Mouse (Mus musculus) cerebellum, postnatal 25 days (tissue): ENCODE data around the gene Dhx33.
A peak's percentile ranks its signal among the peaks of the same experiment; 100 is the strongest.

Experiments used
- DNase-seq, 2 experiments: peaks; one replicate each; pipeline ENCODE4 v3.0.0; 2021; ENCODE audit warnings: mixed read lengths in 2 of 2

The Dhx33 gene

GRCm38 (mm10) chr11:70980751-70981510, 23.3 kb downstream of the Dhx33 start:
- DNase-seq, result no peak

- DNase-seq, result no peak
Observed at GRCm38 (mm10) chr11:70980232-70980631, 24.0 kb downstream of the Dhx33 start.

- no peak for DNase-seq
Observed at GRCm38 (mm10) chr11:70977293-70977692, 26.9 kb downstream of the Dhx33 start.

DNA sequence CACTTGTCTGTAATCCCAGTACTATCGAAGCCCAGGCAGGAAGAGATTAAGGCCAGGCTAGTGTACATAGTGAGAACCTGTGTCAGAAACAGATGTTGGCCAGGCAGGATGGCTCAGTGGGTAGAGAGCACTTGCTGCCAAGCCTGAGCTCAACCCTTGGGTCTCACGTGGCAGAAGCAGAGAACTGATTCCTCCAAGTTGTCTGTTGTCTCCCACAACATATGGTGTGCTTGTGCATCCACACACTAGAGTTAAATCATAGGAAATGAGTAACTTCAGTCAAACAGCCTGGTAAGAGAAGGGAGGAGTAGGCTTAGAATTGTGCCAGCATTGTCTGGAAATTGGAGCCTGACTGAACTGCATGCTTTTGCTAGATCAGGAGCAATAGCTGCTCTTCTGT, 29.0 kb downstream of the Dhx33 start:
- no peak for DNase-seq

DNA sequence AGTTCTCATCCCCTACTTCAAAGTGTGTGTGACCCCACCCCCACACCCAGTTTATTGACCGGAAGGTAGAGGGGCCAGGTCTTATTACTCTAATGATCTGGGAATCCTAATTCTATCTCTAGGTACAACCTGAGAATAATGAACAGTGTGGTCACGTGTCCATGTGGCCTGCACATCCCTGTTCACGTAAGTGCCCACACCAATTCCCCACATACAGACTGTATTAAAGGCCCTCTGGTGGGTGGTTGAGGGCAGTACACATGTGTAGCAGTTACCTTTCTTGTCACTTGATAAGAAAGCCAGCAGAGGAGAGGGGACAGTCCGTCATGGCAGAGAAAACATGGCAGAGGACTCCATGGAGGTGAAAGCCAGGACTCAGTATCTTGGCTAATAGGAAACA, 30.3 kb downstream of the Dhx33 start:
- DNase-seq, result no peak

DNA sequence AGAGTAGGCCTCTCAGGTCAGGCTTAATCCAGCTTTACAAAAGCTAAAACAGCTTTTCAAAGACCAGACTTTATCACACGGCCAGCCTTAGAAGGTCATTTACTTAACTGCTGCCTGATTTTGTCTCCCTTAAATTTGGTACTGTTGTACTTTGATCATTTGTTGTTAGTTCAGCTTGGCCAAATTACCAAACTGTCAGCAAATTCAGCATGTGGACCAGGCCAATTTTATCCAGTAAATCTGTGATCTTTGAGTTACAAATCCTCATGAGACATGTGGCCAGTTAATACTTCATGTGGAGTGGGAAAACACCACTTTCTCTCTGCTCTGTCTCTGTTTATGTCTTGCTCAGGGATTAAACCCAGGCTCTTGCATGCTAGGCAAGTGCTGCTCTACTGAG, 31.7 kb downstream of the Dhx33 start:
- DNase-seq, result no peak

DNA sequence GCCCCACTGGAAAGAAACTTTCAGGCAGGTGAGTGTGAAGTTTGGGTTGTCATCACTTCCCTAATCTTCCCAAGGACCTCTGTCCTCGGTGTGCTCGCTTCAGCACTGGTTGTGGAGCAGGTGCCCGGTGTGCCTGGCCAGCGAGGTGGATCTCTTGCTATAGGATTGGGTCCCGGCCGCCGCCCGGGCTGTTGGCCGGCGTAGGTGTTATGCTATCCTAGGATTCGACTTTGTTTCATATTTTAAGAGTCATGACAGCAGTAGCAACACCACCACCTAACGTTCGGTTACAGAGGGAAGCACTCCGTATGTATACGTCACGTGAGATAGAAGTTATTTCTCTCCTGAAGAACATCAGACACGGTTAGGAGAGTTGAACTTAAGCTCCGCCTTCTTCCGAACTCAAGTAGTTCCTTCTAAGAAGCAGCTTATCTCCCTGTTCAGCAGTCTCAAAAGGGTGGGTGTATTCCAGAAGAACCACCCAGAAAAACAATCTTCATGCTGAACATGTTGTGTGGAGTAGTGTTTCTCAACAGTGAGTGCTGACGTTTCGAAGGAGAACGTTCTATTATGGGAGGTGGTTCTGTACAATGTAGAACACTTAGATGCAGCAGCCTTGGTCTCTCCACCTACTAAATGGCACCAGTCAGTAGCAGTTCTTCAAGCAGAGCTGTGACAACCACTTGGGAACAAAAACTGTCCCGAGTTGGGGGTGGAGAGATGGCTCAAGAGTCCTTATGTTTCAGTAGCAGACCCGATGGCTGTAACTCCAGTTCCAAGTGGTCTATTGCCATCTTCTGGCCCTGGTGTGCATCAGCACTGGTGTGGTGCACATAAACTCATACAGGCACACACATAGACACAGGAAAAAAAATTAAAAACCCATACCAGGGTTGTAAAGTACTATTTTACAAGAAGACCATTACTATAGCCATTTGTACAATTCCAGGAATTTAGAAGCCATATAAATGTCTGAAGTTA, 33.4 kb downstream of the Dhx33 start:
- DNase-seq, result no peak

DNA sequence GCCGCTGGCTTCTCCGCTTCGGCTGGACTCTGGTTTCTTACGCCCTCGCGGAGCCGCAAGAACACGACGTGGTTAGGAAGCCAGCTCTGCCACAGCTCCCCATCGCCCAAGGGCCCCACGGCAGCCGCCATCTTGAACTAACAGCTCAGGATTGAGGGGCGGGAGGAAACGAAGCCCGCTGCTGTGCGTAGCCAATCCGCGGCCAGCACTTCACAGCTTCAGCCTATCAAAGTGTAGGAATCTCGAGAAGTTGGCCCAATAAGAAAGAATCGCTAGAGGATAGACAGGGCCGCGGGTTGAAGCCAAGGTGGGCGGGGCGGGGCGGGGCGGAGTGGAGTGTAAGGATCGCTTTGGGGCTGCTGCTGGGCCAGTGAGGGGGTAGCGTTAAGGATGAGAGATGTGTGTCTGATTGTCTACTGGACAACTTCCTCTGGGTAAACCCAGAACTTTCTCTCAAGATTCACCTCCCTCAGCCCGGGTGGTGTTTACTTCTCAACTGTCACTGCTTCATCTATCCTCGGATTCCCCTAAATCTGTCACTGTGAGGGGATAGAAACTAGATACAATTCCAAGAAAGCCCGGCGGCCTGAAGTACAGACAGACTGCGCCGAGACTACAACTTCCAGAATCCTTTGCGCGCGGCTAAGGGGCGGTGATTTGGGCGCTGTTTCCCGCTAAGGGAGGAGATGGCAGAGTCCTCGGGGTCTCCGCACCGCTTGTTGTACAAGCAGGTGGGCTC, 34.2 kb downstream of the Dhx33 start, which contains the start of the genes Nup88 and Rpain:
TSS of gene Nup88 (minus strand) at position 153 of the 739 bp plus-strand sequence.
TSS of gene Rpain (plus strand) at position 393 of the 739 bp plus-strand sequence.
- peak; percentile 93 to 94 for DNase-seq

DNA sequence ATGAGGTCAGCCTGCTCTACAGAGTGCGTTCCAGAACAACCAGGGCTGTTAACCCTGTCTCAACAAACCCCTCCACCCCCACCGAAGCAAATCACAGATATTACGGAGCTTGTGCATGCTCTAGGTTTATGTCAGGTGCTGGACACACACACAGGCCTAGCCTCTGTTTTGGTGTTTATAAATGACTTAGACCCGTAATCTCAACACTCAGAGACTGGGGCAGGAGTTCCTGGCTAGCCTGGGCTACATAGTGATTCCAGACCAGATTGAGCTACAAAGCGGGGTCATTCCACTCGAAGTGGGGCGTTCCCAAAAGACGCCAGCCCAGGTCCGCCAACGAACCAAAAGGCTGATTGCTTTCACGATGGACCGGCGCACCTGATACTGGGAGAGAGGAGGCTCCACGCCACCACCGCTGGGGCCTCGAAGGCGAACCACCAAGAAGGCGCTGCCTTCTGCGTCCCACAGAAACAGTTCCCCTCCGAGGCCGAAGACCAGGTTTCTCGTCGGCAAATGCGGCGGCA, 34.9 kb downstream of the Dhx33 start:
- no peak for DNase-seq

DNA sequence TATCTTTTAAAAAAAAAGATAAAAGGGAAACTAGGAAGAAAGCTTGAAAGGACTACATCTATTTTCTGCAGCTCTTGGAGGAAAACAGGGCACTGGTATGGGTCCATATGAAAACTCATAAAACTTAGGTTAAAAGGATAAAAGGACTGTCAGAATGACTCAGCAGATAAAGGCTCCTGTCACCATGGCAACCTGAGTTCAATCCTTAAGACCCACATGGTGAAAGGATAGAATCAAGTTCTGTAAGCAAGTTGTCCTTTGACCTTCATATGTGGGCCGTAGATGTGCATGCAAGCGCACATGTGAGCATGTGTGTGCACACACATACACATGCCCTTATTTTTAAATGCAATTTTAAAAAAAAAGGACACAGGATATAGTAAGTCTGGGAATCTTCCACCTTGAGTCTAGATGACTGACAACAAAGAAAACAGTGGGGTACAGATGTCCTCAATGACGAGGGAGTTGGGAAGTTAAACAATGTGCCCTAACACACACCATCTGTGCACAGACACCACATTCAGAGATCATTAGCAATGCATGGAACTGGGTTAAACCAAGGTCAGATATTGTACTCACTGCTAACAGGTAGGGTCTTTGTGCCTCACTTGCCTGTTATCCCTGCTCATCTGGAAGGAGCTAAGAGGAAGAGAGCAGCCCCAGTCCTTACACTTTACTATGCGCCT, 39.9 kb downstream of the Dhx33 start:
- no peak for DNase-seq

GRCm38 (mm10) chr11:70960786-70961554, 43.3 kb downstream of the Dhx33 start:
- DNase-seq, result no peak

- no peak for DNase-seq
Observed at GRCm38 (mm10) chr11:70954711-70955110, 49.5 kb downstream of the Dhx33 start.

GRCm38 (mm10) chr11:70944935-70945817, 59.1 kb downstream of the Dhx33 start:
- DNase-seq, result no peak

DNA sequence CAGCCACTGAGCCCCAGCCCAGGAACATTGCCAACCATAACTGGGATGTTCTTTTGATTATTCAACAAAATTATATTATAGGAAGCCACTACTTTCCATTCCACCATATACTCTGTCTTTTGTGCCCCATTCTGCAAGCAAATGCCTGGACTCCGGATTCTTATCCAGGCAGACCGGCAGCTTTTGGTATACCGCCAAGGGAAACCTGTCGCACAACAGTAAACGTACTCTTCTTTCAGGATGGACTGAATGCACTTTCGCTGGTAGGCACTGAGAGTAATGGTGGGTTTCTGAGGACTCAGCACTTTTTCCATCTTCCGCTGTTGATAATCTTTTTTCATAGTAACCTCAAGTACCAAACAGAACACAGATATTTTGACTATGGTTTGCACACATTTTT, 60.6 kb downstream of the Dhx33 start:
- peak in 1 of 2 experiments; percentile 51 for DNase-seq

GRCm38 (mm10) chr11:70942596-70942995, 61.6 kb downstream of the Dhx33 start:
- no peak for DNase-seq

- peak in 1 of 2 experiments; percentile 14 for DNase-seq
Observed at GRCm38 (mm10) chr11:70935316-70935715, 68.9 kb downstream of the Dhx33 start.
